Mouse (Mus musculus) cerebellum, adult 2 months (tissue): ENCODE measurements around the gene Upf2.
"Not testable (repeated sequence)": the region's sequence is repeated elsewhere in the genome, so short reads cannot be mapped to it uniquely, and the experiment has no call there.

Source experiments
- CTCF ChIP-seq: fragments of 200-500 bp; IDR thresholded peaks from 2 replicates; pipeline ENCODE4 v1.5.1; 2011; ENCODE audit warnings: low read depth, mild to moderate bottlenecking, control low read depth, low read length, moderate library complexity, borderline replicate concordance; ENCODE audit not compliant: insufficient read depth
- POLR2A ChIP-seq: fragments of 200-500 bp; IDR thresholded peaks from 2 replicates; pipeline ENCODE4 v1.6.1; 2011; ENCODE audit warnings: low read length, control low read depth, borderline replicate concordance; ENCODE audit not compliant: insufficient read depth

- TF ChIP-seq CTCF, POLR2A: not testable (repeated sequence)
These were observed 63.9 kb downstream of the Upf2 start for GRCm38 (mm10) chr2:6015182-6015581.
